Mouse (Mus musculus) spleen, postnatal 4 days (tissue): ENCODE data around the gene Cdc25b.
A peak's percentile ranks its signal among the peaks of the same experiment; 100 is the strongest.

ENCODE experiments used
- DNase-seq, 2 experiments: peaks; one replicate each; pipeline ENCODE4 v3.0.0; 2022; ENCODE audit warnings: low spot score in 2 of 2

Gene Cdc25b

DNA sequence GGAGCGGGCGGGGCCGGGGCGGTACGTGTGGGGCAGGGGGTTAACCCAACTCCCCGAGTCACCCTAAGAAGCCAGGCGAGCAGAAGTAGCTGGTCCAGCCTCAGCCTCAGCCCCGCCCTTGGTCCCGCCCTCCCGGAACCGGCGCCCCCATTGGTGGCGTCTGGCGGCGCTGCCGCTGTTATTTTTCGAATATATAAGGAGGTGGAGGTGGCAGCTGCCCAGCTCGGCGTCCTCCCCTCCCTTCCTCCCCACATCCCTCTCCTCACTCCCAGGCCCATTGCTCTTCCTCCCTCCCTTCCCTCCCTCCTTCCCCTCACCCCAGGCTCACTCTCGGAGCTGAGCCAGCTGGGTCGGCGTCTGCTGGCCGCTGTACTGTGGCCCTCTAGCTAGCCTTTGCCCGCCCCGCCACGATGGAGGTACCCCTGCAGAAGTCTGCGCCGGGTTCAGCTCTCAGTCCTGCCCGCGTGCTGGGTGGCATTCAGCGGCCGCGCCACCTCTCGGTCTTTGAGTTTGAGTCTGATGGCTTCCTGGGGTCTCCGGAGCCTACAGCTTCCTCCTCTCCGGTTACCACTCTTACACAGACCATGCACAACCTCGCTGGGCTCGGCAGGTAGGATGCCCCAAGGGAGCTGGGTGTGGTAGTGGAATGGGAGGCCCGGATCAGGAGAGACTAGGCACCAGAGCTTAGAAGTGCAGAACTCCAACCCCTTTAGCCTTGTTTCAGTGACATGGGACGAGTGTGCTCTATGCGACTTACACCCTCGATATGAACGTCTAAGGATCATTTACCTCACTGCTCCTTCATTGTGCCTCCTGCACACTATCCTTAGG lies at the start of gene Cdc25b, which contains the start of gene Spef1:
Gene Cdc25b (plus strand): TSS at position 179 of the 831 bp plus-strand sequence.
Gene Spef1 (minus strand): TSS at position 512 of the 831 bp plus-strand sequence.
- peak; percentile 94 to 97 for DNase-seq

DNA sequence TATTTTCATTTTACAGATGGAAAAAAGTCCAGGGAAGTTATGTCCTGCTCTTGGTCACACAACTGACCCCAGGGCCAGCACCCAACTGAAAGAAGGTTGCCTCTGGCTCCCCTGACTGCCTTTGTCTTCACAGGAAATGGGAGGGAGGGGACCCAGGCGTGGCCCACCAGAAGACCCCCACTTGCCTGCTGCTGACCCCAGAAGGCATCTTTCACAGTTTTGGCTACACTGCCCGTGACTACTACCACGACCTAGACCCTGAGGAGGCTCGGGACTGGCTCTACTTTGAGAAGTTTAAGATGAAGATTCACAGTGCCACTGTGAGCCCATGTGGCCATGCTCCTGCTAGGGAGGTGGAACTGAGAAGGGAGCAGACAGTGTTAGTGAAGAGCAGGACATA lies 48.5 kb upstream of the Cdc25b start:
- peak; percentile 11 to 59 for DNase-seq

DNA sequence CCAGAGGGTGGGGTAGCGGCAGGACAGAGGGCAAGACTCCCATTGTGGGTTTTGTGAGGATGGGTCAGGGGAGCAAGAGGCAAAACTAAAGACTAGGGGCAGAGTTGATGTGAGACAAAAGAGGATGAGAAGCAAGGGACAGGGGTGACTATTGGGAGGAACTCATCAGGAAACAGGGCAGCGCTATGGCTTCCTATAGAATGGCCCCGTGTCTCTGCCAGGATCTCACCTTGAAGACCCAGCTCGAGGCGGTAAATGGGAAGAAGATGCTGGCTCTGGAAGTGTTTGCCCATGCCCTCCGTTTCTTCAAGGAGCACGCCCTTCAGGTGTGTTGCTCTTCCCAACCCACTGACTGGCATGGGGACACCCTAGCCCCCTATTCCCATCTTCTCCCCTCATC lies 48.0 kb upstream of the Cdc25b start:
- DNase-seq = peak in 1 of 2 experiments; percentile 57

- peak; percentile 9 to 56 for DNase-seq
Observed at GRCm38 (mm10) chr2:131139287-131139686, 47.5 kb upstream of the Cdc25b start.

GRCm38 (mm10) chr2:131139886-131140532 lies 46.7 kb upstream of the Cdc25b start:
- peak; percentile 11 to 62 for DNase-seq

GRCm38 (mm10) chr2:131140533-131140905 lies 46.2 kb upstream of the Cdc25b start:
- DNase-seq = no peak

DNA sequence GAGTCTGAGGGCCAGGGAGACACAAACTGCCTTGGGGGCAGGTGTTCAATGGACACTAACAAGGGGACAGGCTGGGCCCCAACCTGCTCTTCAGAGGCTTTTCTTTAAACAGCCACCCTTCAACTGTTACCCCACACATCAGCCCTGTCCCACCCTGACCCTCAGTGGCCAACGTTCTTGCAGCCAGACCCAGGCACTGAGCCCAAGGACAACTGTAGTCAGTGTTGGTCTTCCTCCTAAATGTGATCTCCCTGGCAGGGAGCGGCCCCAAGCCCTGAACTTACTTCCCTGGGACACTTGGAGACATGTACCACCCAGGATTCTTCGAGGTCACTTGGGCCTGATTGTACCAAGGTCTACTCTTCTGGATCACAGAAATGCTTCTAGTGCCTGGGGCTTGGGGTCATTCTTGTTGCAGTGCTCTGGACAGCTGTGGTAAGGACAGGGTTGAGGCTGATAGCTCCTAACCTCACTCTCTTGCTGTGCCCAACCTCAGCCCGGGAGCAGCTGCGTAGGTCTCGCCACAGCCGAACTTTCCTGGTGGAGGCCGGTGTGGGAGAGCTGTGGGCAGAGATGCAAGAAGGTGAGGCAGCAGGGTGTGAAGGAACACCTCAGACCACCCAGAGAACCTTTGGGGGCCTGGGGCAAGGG lies 45.3 kb upstream of the Cdc25b start:
- DNase-seq = no peak

DNA sequence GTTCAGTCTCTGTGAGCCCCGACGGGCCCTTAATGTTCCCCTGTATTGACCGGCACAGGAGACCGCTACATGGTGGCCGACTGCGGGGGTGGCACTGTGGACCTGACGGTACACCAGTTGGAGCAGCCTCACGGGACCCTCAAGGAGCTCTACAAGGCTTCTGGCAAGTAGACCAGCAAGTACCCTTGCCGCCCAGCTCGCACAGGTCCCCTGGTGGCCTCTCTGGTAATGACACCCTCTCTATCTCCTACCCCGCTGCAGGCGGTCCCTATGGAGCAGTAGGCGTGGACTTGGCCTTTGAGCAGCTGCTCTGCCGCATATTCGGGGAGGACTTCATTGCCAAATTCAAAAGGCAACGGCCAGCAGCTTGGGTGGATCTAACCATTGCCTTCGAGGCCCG lies 44.2 kb upstream of the Cdc25b start:
- peak; percentile 88 to 96 for DNase-seq

DNA sequence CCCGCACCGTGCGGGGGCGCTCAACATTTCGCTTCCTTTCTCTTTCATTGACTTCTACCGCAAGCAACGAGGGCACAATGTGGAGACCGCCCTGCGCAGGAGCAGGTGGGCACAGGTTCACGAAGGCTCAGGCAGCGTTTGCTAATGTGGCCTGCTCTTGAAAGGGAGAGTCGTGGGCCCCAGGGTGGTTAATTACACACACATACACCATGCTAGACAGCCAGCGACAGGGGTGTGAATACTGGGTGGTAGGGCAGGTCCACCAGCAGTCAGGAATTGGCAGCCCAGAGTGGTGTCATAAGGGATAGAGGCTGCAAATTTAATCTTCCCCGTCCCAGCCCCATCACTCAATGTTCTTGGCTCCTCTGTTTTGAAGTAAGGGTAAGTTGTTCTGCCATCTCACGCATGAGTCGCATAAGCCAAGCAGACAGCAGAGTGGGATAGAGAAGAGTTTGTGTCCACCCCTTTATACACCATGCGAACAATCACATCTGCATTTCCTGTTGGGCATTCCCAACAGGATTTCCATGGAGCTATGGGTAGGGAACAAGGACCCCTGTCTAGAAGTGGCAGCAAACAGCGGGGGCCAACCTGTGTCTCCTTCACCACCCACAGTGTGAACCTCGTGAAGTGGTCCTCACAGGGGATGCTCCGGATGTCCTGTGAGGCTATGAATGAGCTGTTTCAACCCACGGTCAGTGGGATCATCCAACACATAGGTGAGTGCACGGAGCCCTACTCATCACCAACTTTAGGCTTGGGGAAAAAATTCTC lies 43.6 kb upstream of the Cdc25b start:
- no peak for DNase-seq

GRCm38 (mm10) chr2:131145121-131145520 lies 41.6 kb upstream of the Cdc25b start:
- no peak for DNase-seq

- DNase-seq = no peak
Observed at GRCm38 (mm10) chr2:131145536-131145935, 41.2 kb upstream of the Cdc25b start.

GRCm38 (mm10) chr2:131146193-131147042 lies 40.3 kb upstream of the Cdc25b start:
- DNase-seq = no peak

- no peak for DNase-seq
Observed at GRCm38 (mm10) chr2:131147043-131147365, 39.7 kb upstream of the Cdc25b start.

DNA sequence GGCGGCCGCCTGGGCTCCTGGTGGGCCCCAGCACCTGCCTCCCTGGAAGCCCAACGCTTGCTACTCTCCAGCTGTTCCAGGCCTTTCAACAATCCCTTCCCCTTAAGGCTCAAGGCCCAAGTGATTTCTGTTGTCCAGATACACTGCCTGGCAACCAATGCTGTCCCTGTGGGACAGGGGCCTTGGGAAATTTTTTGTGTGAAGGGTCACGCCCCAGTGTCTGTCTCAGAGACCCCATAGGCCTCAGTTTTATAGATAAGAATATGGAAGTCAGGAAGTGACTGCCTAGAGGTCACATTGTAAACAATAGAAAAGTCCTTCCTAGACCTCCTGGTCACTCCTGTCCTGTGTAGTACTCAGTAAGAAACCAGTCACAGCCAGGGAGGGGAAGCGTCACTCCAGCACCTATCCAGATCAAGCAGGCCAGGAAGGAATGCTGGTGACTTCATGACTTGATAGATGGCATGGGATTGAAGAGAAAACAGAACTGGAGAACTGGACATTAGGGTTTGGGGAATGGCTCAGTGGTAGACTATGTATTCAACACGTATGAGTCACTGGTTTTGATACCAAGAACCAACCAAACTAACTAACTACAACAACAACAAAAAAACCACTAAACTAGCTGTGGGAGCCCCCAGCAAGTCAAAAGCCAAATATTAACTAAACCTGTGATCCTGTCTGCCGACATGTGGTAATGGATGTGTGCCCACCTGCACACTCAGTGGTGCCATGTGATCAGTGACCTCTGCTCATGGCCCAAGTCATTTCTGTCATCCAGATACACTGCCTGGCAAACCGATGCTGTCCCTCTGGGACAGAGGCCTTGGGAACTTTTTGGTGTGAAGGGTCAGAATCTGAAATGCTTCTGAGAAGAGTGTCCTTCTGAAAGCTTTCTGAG lies 38.1 kb upstream of the Cdc25b start:
- no peak for DNase-seq

- no peak for DNase-seq
Observed at GRCm38 (mm10) chr2:131149254-131149578, 37.5 kb upstream of the Cdc25b start.

DNA sequence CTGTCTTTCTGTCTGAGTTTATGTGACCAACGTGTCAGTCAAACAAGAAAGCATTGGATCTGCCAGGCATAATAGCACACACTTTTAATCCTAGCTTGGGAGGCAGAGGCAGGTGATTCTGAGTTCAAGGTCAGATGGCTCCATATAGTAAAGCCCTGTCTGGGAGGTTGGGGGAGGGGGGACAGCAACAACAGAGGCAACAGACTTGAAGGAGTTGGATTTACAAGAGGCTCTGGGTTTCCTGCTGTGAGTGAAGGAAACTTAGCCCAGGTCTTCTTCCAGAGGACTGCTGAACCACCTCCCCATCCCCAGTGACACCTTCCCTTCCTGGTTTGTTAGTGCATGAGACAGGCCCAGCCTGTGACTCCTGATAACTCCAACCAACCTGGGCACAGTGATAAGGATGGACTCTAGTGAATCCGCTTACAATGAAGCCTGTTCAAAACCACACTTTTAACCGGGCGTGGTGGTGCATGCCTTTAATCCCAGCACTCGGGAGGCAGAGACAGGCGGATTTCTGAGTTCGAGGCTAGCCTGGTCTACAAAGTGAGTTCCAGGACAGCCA lies 34.5 kb upstream of the Cdc25b start:
- DNase-seq = no peak

DNA sequence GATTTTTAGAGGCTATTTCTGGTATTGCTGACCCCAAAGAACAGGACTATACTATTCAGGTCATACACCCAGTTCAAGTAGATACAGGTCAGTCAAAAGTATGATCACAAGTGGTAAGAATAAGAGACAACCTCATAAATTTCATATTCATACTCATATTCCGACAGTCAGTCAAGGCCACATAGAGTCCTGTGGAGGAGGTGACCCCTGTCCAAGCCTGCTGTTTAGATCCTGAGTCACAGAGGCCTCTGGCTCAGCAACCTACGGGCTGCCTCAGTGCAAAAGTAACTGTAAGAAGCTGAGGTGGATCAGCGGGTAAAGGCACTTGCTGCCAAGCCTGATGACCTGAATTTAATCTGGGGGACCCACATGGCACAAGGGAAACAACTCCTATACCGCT lies 32.7 kb upstream of the Cdc25b start:
- no peak for DNase-seq

DNA sequence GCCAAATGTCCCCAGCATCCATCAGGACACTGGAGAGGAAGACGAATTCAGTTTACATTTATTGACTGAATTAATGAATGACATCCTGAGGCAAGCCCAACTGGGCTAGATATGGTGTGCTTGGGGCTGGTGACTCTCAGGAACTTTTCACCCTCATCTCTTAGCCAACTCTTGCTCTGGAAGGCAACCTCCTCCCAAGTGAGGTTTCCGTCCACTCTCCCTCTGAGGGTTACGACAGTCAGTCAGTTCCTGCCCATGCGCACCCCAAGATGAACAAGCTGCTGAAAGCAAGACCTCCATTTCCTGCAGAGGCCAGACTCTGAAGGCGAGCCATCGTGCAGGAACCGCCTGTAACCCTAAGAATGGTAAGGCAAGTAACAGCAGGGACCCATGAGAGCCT lies 29.8 kb upstream of the Cdc25b start:
- DNase-seq = no peak

DNA sequence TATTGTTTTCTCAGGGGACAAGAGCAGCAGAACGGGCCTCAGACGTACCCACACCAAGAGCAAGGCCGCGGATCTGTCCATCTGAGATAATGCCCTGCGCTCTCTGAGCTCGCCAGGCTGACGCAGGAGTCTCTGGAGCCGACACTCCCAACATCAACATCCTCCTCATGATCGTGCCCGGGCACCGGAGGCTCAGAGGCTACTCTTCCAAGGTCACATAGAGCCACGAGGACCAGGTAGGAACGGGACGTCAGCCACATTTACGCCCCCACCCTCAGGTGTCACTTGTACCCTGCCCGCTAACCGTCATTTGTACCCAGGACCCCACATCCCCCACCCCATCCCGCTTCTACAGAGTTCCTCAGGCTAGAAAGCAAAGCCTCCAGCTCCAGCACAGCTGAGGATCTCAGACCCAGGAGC lies 27.2 kb upstream of the Cdc25b start:
- peak; percentile 73 to 86 for DNase-seq
